Mouse (Mus musculus): ENCODE data around the gene Tuba1a. TPM values are rescaled to one million over a fixed set of nuclear protein-coding genes. Genes with fewer than 3 reads are reported as not detected.
"Not testable (repeated sequence)": the region's sequence is repeated elsewhere in the genome, so short reads cannot be mapped to it uniquely, and the experiment has no call there.

The Tuba1a gene
- polyA plus RNA-seq, 1 experiment, result 1,134 TPM

- TF ChIP-seq POLR2A (IDR thresholded peaks at IDR 0.05; ENCODE audit: low read depth, low read length) (no peak), CTCF (IDR thresholded peaks at IDR 0.05; ENCODE audit: borderline replicate concordance, insufficient read depth, low read length) (no peak)
- Histone ChIP-seq H3K4me3 (ENCODE audit: insufficient read depth, low read length) (no peak overlapping the region), H3K4me1 (ENCODE audit: control insufficient read depth, insufficient read depth, low read length) (0 out of 2 replicates have a peak, but pooled peaks cover 4% of the 10 kb centered on the region), H3K27ac (ENCODE audit: insufficient read depth, low read length) (no peak overlapping the region)
Measured at GRCm38 (mm10) chr15:98976763-98977758, 23.6 kb upstream of the Tuba1a start.

GRCm38 (mm10) chr15:98973015-98973614 lies 19.6 kb upstream of the Tuba1a start:
- no peak for TF ChIP-seq CTCF (IDR thresholded peaks at IDR 0.05; ENCODE audit: borderline replicate concordance, insufficient read depth, low read length)
- no peak for TF ChIP-seq POLR2A (IDR thresholded peaks at IDR 0.05; ENCODE audit: low read depth, low read length)
- Histone ChIP-seq H3K4me3 (ENCODE audit: insufficient read depth, low read length) (no peak overlapping the region), H3K27ac (ENCODE audit: insufficient read depth, low read length) (no peak overlapping the region), H3K4me1 (ENCODE audit: control insufficient read depth, insufficient read depth, low read length) (peaks cover 7% of the 10 kb centered on the region)

- not testable (repeated sequence) for H3K4me1 ChIP-seq (ENCODE audit: control insufficient read depth, insufficient read depth, low read length); H3K4me3 ChIP-seq (ENCODE audit: insufficient read depth, low read length); H3K27ac ChIP-seq (ENCODE audit: insufficient read depth, low read length)
Measured at GRCm38 (mm10) chr15:98971576-98972320, 18.2 kb upstream of the Tuba1a start.

- Histone ChIP-seq H3K4me3 (ENCODE audit: insufficient read depth, low read length) (no peak overlapping the region), H3K4me1 (ENCODE audit: control insufficient read depth, insufficient read depth, low read length) (peaks cover 4% of the 10 kb centered on the region), H3K27ac (ENCODE audit: insufficient read depth, low read length) (no peak overlapping the region)
- no peak for TF ChIP-seq POLR2A (IDR thresholded peaks at IDR 0.05; ENCODE audit: low read depth, low read length)
- TF ChIP-seq CTCF (IDR thresholded peaks at IDR 0.05; ENCODE audit: borderline replicate concordance, insufficient read depth, low read length), result no peak
Measured at GRCm38 (mm10) chr15:98971111-98971510, 17.6 kb upstream of the Tuba1a start.

- peaks cover 4% of the 10 kb centered on the region for H3K4me1 ChIP-seq (ENCODE audit: control insufficient read depth, insufficient read depth, low read length)
- H3K4me3 ChIP-seq (ENCODE audit: insufficient read depth, low read length), result no peak overlapping the region
- TF ChIP-seq CTCF (IDR thresholded peaks at IDR 0.05; ENCODE audit: borderline replicate concordance, insufficient read depth, low read length) (no peak), POLR2A (IDR thresholded peaks at IDR 0.05; ENCODE audit: low read depth, low read length) (0 out of 2 replicates have a peak, but pooled peaks have one; percentile 17)
- H3K27ac ChIP-seq (ENCODE audit: insufficient read depth, low read length), result peak overlapping the region; percentile 86
Measured at GRCm38 (mm10) chr15:98969372-98970101, 16.0 kb upstream of the Tuba1a start.

GRCm38 (mm10) chr15:98968701-98969371 lies 15.3 kb upstream of the Tuba1a start:
- TF ChIP-seq POLR2A (IDR thresholded peaks at IDR 0.05; ENCODE audit: low read depth, low read length) (no peak), CTCF (IDR thresholded peaks at IDR 0.05; ENCODE audit: borderline replicate concordance, insufficient read depth, low read length) (no peak)
- no peak overlapping the region for H3K4me3 ChIP-seq (ENCODE audit: insufficient read depth, low read length)
- peak overlapping the region; percentile 34; the same call in 1 of the 2 replicates for H3K27ac ChIP-seq (ENCODE audit: insufficient read depth, low read length)
- H3K4me1 ChIP-seq (ENCODE audit: control insufficient read depth, insufficient read depth, low read length), result peaks cover 4% of the 10 kb centered on the region

GRCm38 (mm10) chr15:98959531-98959930 lies 6.0 kb upstream of the Tuba1a start:
- no peak for TF ChIP-seq CTCF (IDR thresholded peaks at IDR 0.05; ENCODE audit: borderline replicate concordance, insufficient read depth, low read length)
- no peak for TF ChIP-seq POLR2A (IDR thresholded peaks at IDR 0.05; ENCODE audit: low read depth, low read length)
- Histone ChIP-seq H3K27ac (ENCODE audit: insufficient read depth, low read length) (no peak overlapping the region), H3K4me1 (ENCODE audit: control insufficient read depth, insufficient read depth, low read length) (no peaks in the 10 kb centered on the region; the same call in 1 of the 2 replicates), H3K4me3 (ENCODE audit: insufficient read depth, low read length) (no peak overlapping the region)

GRCm38 (mm10) chr15:98958901-98959420 lies 5.5 kb upstream of the Tuba1a start:
- no peak overlapping the region for H3K27ac ChIP-seq (ENCODE audit: insufficient read depth, low read length)
- TF ChIP-seq CTCF (IDR thresholded peaks at IDR 0.05; ENCODE audit: borderline replicate concordance, insufficient read depth, low read length), result no peak
- TF ChIP-seq POLR2A (IDR thresholded peaks at IDR 0.05; ENCODE audit: low read depth, low read length), result no peak
- no peak overlapping the region for H3K4me3 ChIP-seq (ENCODE audit: insufficient read depth, low read length)
- H3K4me1 ChIP-seq (ENCODE audit: control insufficient read depth, insufficient read depth, low read length), result no peaks in the 10 kb centered on the region; the same call in 1 of the 2 replicates
